Mouse (Mus musculus) bone marrow macrophage, adult 2 months (primary cell): ENCODE data around the gene Iqsec1.

ENCODE experiments used
- CTCF ChIP-seq: IDR thresholded peaks from 2 replicates; pipeline ENCODE4 v1.5.1; 2012; ENCODE audit warnings: low read depth, mild to moderate bottlenecking, low read length, moderate library complexity
- POLR2A ChIP-seq: IDR thresholded peaks from 2 replicates; pipeline ENCODE4 v1.6.1; 2012; ENCODE audit warnings: mild to moderate bottlenecking, low read depth, low read length, borderline replicate concordance

DNA sequence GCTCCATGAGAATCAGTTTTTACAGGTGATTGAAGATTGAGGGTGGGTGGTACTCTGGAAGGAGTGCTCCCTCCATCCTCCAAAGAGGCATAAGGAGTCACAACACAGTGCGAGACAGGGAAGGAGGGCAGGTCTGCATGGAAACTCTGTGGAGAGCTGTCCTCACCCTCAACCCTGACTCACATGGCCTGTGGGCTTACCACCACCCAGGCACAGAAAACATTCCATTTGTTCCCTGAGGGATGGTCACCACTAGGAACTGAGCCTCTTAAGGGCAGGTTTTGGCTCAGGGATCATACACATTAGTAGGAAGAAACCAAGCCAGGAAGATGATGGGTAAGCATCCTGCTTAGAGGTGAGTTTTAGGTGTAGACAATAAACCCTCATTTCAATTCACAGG lies 220.6 kb downstream of the Iqsec1 start:
- TF ChIP-seq CTCF = no peak
- no peak for TF ChIP-seq POLR2A
